Mouse (Mus musculus): ENCODE results near the gene Bloc1s4. TPM values are rescaled to one million over a fixed set of nuclear protein-coding genes. Genes with fewer than 3 reads are reported as not detected.

Bloc1s4 gene
- polyA plus RNA-seq, 1 experiment, result 18.7 TPM

DNA sequence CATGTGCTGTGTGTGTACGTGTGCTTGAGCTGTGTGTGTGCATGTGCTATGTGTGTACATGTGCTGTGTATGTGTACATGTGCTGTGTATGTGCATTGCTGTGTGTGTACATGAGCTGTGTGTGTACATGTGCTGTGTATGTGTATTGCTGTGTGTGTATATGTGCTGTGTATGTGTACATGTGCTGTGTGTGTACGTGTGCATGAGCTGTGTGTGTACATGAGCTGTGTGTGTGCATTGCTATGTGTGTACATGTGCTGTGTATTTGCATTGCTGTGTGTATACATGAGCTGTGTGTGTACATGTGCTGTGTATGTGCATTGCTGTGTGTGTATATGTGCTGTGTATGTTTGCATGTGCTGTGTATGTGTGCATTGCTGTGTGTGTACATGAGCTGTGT lies 31.1 kb upstream of the Bloc1s4 start:
- peaks cover 9% of the 10 kb centered on the region for H3K27me3 ChIP-seq (ENCODE audit: control insufficient read depth, insufficient read depth, insufficient read length)
- TF ChIP-seq MYOD1 (IDR thresholded peaks at IDR 0.05; ENCODE audit: control insufficient read depth, insufficient read length, low read depth), result no peak
- TF ChIP-seq MAX (IDR thresholded peaks at IDR 0.05), result no peak
- no peak for TF ChIP-seq CEBPB (IDR thresholded peaks at IDR 0.05; ENCODE audit: low read depth)
- TF ChIP-seq USF1 (IDR thresholded peaks at IDR 0.05; ENCODE audit: low read depth), result no peak
- TF ChIP-seq FOSL1 (IDR thresholded peaks at IDR 0.05; ENCODE audit: insufficient read depth, low read length, poor library complexity, severe bottlenecking), result no peak
- no peak for TF ChIP-seq MYOG (IDR thresholded peaks at IDR 0.05; ENCODE audit: control insufficient read depth, extremely low read depth, insufficient read length)
- TF ChIP-seq CTCF (IDR thresholded peaks at IDR 0.05; ENCODE audit: control insufficient read depth, insufficient read depth, insufficient read length), result no peak
- no peak overlapping the region for H3K4me3 ChIP-seq (ENCODE audit: insufficient read depth, poor library complexity, severe bottlenecking)
- H3K36me3 ChIP-seq (ENCODE audit: control insufficient read depth, insufficient read depth), result no peaks in the 10 kb centered on the region
- no peaks in the 10 kb centered on the region for H3K79me3 ChIP-seq (ENCODE audit: low read depth)
- H3ac ChIP-seq (ENCODE audit: control insufficient read depth, insufficient read length, low read depth), result no peak overlapping the region
- H3K79me2 ChIP-seq (ENCODE audit: control insufficient read depth, insufficient read depth), result no peaks in the 10 kb centered on the region

DNA sequence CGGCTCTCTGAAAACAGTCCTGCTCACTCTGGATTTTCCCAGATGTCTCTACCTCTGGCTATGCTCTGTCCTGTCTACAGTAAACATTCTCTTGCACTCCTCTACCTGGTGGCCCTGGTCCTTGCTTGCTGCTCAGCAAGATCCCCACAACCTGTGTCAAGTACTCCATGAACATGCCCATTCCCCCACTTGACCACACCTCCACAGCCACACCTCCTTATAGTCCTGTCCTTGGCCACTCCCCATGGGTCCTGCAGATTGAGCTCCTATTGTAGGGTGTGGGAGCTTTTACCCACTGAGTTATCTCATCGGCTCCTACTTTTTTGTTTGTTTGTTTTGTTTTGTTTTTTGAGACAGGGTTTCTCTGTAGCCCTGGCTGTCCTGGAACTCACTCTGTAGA lies 30.5 kb upstream of the Bloc1s4 start:
- no peak for TF ChIP-seq CEBPB (IDR thresholded peaks at IDR 0.05; ENCODE audit: low read depth)
- TF ChIP-seq USF1 (IDR thresholded peaks at IDR 0.05; ENCODE audit: low read depth), result no peak
- no peak for TF ChIP-seq FOSL1 (IDR thresholded peaks at IDR 0.05; ENCODE audit: insufficient read depth, low read length, poor library complexity, severe bottlenecking)
- no peak for TF ChIP-seq CTCF (IDR thresholded peaks at IDR 0.05; ENCODE audit: control insufficient read depth, insufficient read depth, insufficient read length)
- Histone ChIP-seq H3K79me3 (ENCODE audit: low read depth) (no peaks in the 10 kb centered on the region), H3K4me3 (ENCODE audit: insufficient read depth, poor library complexity, severe bottlenecking) (no peak overlapping the region), H3K36me3 (ENCODE audit: control insufficient read depth, insufficient read depth) (no peaks in the 10 kb centered on the region), H3ac (ENCODE audit: control insufficient read depth, insufficient read length, low read depth) (no peak overlapping the region), H3K27me3 (ENCODE audit: control insufficient read depth, insufficient read depth, insufficient read length) (peaks cover 9% of the 10 kb centered on the region), H3K79me2 (ENCODE audit: control insufficient read depth, insufficient read depth) (no peaks in the 10 kb centered on the region)

DNA sequence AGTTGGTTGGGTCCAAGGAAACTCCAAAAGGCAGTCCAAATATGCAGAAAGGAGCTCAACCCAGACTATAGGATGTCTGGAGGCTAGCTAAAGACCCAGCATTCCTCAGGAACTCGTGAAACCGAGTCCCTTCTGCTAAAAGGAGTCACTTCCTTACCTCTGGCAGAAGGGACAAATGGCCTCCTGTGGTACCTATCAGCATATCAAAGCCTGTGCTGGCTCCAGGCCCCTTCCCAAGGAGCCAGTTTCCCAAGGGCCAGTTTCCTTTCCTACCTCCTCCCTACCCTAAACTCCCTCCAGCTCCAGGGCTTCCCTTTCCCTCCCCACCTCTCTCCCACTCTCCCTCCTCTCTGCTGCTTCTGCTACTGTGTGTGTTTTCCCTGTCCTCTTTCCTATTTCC lies 28.7 kb upstream of the Bloc1s4 start:
- Histone ChIP-seq H3K27me3 (ENCODE audit: control insufficient read depth, insufficient read depth, insufficient read length) (peaks cover 9% of the 10 kb centered on the region), H3K4me3 (ENCODE audit: insufficient read depth, poor library complexity, severe bottlenecking) (no peak overlapping the region), H3K36me3 (ENCODE audit: control insufficient read depth, insufficient read depth) (no peaks in the 10 kb centered on the region), H3K79me3 (ENCODE audit: low read depth) (no peaks in the 10 kb centered on the region), H3ac (ENCODE audit: control insufficient read depth, insufficient read length, low read depth) (no peak overlapping the region), H3K79me2 (ENCODE audit: control insufficient read depth, insufficient read depth) (no peaks in the 10 kb centered on the region)
- TF ChIP-seq FOSL1 (IDR thresholded peaks at IDR 0.05; ENCODE audit: insufficient read depth, low read length, poor library complexity, severe bottlenecking) (no peak), MYOD1 (IDR thresholded peaks at IDR 0.05; ENCODE audit: control insufficient read depth, insufficient read length, low read depth) (no peak)

DNA sequence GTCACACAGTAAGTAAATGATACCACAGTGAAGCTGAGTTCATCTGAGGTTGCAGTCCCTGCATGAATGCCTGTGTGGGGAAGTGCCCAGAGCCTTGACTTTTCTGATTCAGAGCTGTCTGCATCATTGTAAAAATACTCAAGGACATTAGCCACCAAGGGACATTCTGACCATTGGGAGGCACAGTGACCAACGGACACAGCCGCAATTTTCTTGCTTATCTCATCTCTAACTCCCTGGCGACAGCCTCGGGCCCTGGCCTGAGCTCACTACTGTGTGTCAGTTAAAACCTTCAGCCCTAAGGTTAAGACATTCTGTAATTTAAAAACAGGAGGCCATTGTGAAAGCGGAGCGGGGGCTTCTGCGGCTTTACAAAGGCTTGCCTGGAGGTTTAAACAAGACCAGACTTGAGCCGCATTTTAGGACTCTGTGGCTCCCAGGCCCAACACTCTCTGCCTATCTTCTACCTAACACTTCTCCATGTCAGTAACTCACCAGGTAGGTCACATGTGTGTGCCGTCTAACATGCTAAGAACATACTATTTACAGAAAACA lies 27.6 kb upstream of the Bloc1s4 start:
- H3K27me3 ChIP-seq (ENCODE audit: control insufficient read depth, insufficient read depth, insufficient read length), result peaks cover 9% of the 10 kb centered on the region
- no peaks in the 10 kb centered on the region for H3K79me3 ChIP-seq (ENCODE audit: low read depth)
- H3K36me3 ChIP-seq (ENCODE audit: control insufficient read depth, insufficient read depth), result no peaks in the 10 kb centered on the region
- no peak overlapping the region for H3K4me3 ChIP-seq (ENCODE audit: insufficient read depth, poor library complexity, severe bottlenecking)
- no peak overlapping the region for H3ac ChIP-seq (ENCODE audit: control insufficient read depth, insufficient read length, low read depth)
- H3K79me2 ChIP-seq (ENCODE audit: control insufficient read depth, insufficient read depth), result no peaks in the 10 kb centered on the region
- TF ChIP-seq USF1 (IDR thresholded peaks at IDR 0.05; ENCODE audit: low read depth), result no peak
- TF ChIP-seq CEBPB (IDR thresholded peaks at IDR 0.05; ENCODE audit: low read depth), result no peak
- TF ChIP-seq MYOG (IDR thresholded peaks at IDR 0.05; ENCODE audit: control insufficient read depth, extremely low read depth, insufficient read length), result no peak
- TF ChIP-seq FOSL1 (IDR thresholded peaks at IDR 0.05; ENCODE audit: insufficient read depth, low read length, poor library complexity, severe bottlenecking), result no peak
- no peak for TF ChIP-seq MYOD1 (IDR thresholded peaks at IDR 0.05; ENCODE audit: control insufficient read depth, insufficient read length, low read depth)
- no peak for TF ChIP-seq CTCF (IDR thresholded peaks at IDR 0.05; ENCODE audit: control insufficient read depth, insufficient read depth, insufficient read length)

DNA sequence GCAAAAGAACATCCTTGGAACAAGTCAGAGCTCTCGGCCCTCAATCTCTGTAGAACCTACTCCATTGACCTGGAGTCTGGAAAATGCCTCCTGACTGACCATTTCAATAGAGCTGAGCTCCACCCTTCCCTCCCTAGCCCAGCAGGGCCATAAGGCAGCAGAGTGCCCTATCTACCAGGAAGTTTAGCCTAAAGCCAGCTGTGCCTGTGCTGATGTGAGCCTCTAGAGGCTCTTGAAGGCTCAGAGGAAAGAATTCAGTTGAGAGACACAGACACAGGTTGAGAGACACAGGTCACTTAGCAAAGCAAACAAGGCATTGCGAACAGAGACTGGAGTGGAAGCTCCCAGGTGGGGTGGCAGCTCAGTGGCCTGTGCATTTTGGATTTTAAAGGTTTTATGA lies 26.9 kb upstream of the Bloc1s4 start:
- Histone ChIP-seq H3ac (ENCODE audit: control insufficient read depth, insufficient read length, low read depth) (no peak overlapping the region), H3K36me3 (ENCODE audit: control insufficient read depth, insufficient read depth) (no peaks in the 10 kb centered on the region), H3K27me3 (ENCODE audit: control insufficient read depth, insufficient read depth, insufficient read length) (peaks cover 9% of the 10 kb centered on the region), H3K79me2 (ENCODE audit: control insufficient read depth, insufficient read depth) (no peaks in the 10 kb centered on the region), H3K79me3 (ENCODE audit: low read depth) (no peaks in the 10 kb centered on the region), H3K4me3 (ENCODE audit: insufficient read depth, poor library complexity, severe bottlenecking) (no peak overlapping the region)
- TF ChIP-seq USF1 (IDR thresholded peaks at IDR 0.05; ENCODE audit: low read depth) (no peak), MAX (IDR thresholded peaks at IDR 0.05) (no peak), CTCF (IDR thresholded peaks at IDR 0.05; ENCODE audit: control insufficient read depth, insufficient read depth, insufficient read length) (no peak), CEBPB (IDR thresholded peaks at IDR 0.05; ENCODE audit: low read depth) (no peak), MYOD1 (IDR thresholded peaks at IDR 0.05; ENCODE audit: control insufficient read depth, insufficient read length, low read depth) (no peak), FOSL1 (IDR thresholded peaks at IDR 0.05; ENCODE audit: insufficient read depth, low read length, poor library complexity, severe bottlenecking) (no peak), MYOG (IDR thresholded peaks at IDR 0.05; ENCODE audit: control insufficient read depth, extremely low read depth, insufficient read length) (no peak)

DNA sequence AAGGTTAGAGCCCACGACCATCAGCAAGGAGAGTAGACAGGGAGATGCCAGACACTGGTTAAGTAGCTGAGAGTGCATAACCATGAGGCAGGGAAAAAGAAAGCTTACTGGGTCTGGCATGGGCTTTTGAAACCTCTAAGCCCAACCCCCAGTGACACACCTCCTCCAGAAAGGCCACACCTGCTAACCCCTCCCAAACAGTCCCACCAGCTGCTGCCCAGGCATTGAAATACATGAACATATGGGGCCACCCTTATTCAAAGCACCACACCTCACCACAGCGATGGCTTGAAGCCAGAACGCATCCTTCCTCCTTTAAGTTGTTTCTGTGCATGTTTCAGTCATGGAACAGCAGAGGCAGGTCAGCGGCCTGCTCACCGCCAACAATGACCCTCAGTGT lies 24.1 kb upstream of the Bloc1s4 start:
- Histone ChIP-seq H3ac (ENCODE audit: control insufficient read depth, insufficient read length, low read depth) (no peak overlapping the region), H3K79me3 (ENCODE audit: low read depth) (no peaks in the 10 kb centered on the region), H3K27me3 (ENCODE audit: control insufficient read depth, insufficient read depth, insufficient read length) (peaks cover 18% of the 10 kb centered on the region), H3K79me2 (ENCODE audit: control insufficient read depth, insufficient read depth) (no peaks in the 10 kb centered on the region), H3K36me3 (ENCODE audit: control insufficient read depth, insufficient read depth) (no peaks in the 10 kb centered on the region), H3K4me3 (ENCODE audit: insufficient read depth, poor library complexity, severe bottlenecking) (no peak overlapping the region)
- TF ChIP-seq MAX (IDR thresholded peaks at IDR 0.05), result no peak
- TF ChIP-seq MYOD1 (IDR thresholded peaks at IDR 0.05; ENCODE audit: control insufficient read depth, insufficient read length, low read depth), result no peak
- TF ChIP-seq FOSL1 (IDR thresholded peaks at IDR 0.05; ENCODE audit: insufficient read depth, low read length, poor library complexity, severe bottlenecking), result no peak
- no peak for TF ChIP-seq MYOG (IDR thresholded peaks at IDR 0.05; ENCODE audit: control insufficient read depth, extremely low read depth, insufficient read length)
- TF ChIP-seq CEBPB (IDR thresholded peaks at IDR 0.05; ENCODE audit: low read depth), result no peak
- no peak for TF ChIP-seq USF1 (IDR thresholded peaks at IDR 0.05; ENCODE audit: low read depth)
- no peak for TF ChIP-seq CTCF (IDR thresholded peaks at IDR 0.05; ENCODE audit: control insufficient read depth, insufficient read depth, insufficient read length)
